Mouse (Mus musculus) limb, embryonic 15.5 days (tissue): ENCODE results near the gene Cutc. TPM values are rescaled to one million over a fixed set of nuclear protein-coding genes. Genes with fewer than 3 reads are reported as not detected.

Experiments
- ATAC-seq: fragments of 200-750 bp; cut with Nextera tagmentation; 2 replicates; pipeline ENCODE4 v1.8.0; 2017; ENCODE audit warnings: low read depth, moderate TSS enrichment; ENCODE audit not compliant: insufficient number of reproducible peaks, low FRiP score, low TSS enrichment
- H3K27ac ChIP-seq: fragments of 300-500 bp; sonication (generic); 2 replicates; pipeline ENCODE4 v1.5.1; 2015; ENCODE audit warnings: moderate library complexity, mild to moderate bottlenecking, inconsistent platforms
- H3K27me3 ChIP-seq: fragments of 300-500 bp; sonication (generic); 2 replicates; pipeline ENCODE4 v1.6.1; 2015; ENCODE audit warnings: inconsistent platforms
- H3K36me3 ChIP-seq: fragments of 300-500 bp; sonication (generic); 2 replicates; pipeline ENCODE4 v1.6.1; 2015; ENCODE audit warnings: inconsistent platforms
- H3K4me1 ChIP-seq: fragments of 300-500 bp; sonication (generic); 2 replicates; pipeline ENCODE4 v1.6.1; 2015; ENCODE audit warnings: inconsistent platforms
- H3K4me2 ChIP-seq: fragments of 300-500 bp; sonication (generic); 2 replicates; pipeline ENCODE4 v1.6.1; 2015; ENCODE audit warnings: mild to moderate bottlenecking, inconsistent platforms
- H3K4me3 ChIP-seq: fragments of 300-500 bp; sonication (generic); 2 replicates; pipeline ENCODE4 v1.5.1; 2015; ENCODE audit warnings: mild to moderate bottlenecking, inconsistent platforms
- H3K9ac ChIP-seq: fragments of 300-500 bp; sonication (generic); 2 replicates; pipeline ENCODE4 v1.6.1; 2015; ENCODE audit warnings: inconsistent platforms
- H3K9me3 ChIP-seq: fragments of 300-500 bp; sonication (generic); 2 replicates; pipeline ENCODE4 v1.6.1; 2016; ENCODE audit warnings: inconsistent platforms
- WGBS: fragments of 180-500 bp; shearing (Covaris S2); methylation state at CpG from one replicate; pipeline ENCODE4 v1.1.7; 2015; 5-methylcytosine and 5-hydroxymethylcytosine counted together
- polyA plus RNA-seq: library from polyadenylated mRNA; unstranded; fragments of >200 nt; fragmentation: Nextera tagmentation; extraction: Ambion mirVana; gene quantifications from 2 replicates; pipeline ENCODE4 v1.2.1, GENCODE M21; 2015

Cutc gene
- polyA plus RNA-seq, 1 experiment from 2014 or later, result 13.6 TPM

DNA sequence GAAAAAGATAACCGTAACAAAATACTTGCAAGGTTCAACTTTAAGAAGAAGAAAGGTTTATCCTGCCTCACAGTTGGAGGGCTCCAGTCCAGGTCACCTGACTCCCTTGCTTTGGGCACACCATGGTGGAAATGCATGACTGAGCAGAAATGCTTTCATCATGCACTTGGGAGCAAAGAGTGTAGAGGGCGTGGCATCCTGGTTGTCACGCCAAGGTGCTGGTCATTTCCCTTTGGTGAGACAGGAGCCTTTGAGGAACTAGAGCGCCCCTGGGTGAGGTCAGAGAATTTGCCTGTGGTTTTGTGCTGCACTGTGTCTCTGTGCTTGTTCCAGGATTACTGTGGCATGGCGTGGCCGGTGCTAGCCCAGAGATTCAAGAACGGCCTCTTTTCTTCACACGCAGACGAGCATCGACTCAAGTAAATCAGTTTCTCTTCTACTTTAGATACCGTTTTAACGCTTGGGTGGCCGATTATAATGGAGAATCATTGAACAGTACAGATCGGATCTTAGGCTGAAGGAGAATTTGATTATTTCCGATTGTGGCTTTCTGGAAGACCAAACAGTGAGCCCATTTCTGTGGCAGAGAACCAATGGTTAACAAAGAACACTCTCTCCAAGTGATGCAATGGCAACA lies 26.2 kb upstream of the Cutc start:
- Histone ChIP-seq H3K27ac (no peak overlapping the region), H3K9ac (no peak overlapping the region), H3K27me3 (no peaks in the 10 kb centered on the region), H3K36me3 (peaks cover 72% of the 10 kb centered on the region), H3K4me1 (no peaks in the 10 kb centered on the region), H3K9me3 (no peaks in the 10 kb centered on the region), H3K4me2 (no peak overlapping the region), H3K4me3 (no peak overlapping the region)
- no peak for ATAC-seq
- 93% methylated on average over 15 of the region's 15 CpGs for WGBS

DNA sequence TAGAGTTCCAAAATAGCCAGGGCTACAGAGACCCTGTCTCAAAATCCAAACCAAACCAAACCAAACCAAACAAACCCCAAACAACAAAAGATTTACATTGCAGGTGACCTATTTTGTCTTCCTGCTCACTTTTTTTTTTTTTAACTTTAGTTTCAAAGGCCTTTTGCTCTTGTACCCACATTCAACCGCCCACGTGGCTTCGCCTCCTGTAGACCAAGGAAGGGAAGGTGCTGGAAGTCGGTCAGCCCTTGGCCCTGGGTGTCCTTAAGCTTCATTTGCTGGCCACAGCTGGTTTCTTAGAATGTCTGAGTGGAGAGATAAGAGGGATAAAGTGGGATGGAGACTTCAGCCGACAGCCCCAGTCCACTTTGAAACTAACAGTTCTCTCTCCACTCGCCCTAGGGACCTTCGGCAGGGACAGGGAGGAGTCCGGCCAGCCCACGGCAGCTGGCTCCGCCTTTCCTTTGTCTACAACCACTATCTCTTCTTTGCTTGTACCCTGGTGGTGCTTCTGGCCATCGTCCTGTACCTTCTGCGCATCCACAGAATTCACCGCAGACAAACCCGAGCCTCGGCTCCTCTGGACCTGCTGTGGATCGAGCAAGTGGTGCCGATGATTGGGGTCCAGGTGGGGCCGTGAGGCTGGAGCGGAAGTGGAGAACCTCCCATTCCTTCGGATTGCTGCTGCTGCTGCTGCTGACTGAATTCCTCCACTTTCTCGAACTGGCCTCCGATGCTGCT lies 23.3 kb upstream of the Cutc start:
- Histone ChIP-seq H3K4me1 (no peaks in the 10 kb centered on the region), H3K27ac (no peak overlapping the region), H3K9ac (no peak overlapping the region), H3K4me3 (peak overlapping the region; percentile 10), H3K36me3 (peaks cover 56% of the 10 kb centered on the region), H3K9me3 (no peaks in the 10 kb centered on the region), H3K27me3 (no peaks in the 10 kb centered on the region), H3K4me2 (peak overlapping the region; percentile 23)
- ATAC-seq, result no peak
- 55% methylated on average over 22 of the region's 22 CpGs for WGBS

GRCm38 (mm10) chr19:43730037-43730428 lies 22.8 kb upstream of the Cutc start:
- peaks cover 59% of the 10 kb centered on the region for H3K36me3 ChIP-seq
- no peaks in the 10 kb centered on the region for H3K9me3 ChIP-seq
- ATAC-seq, result no peak
- no peaks in the 10 kb centered on the region for H3K4me1 ChIP-seq
- no peak overlapping the region for H3K27ac ChIP-seq
- peak overlapping the region; percentile 10 for H3K4me3 ChIP-seq
- H3K9ac ChIP-seq, result no peak overlapping the region
- WGBS, result 34% methylated on average over 8 of the region's 8 CpGs
- H3K4me2 ChIP-seq, result peak overlapping the region; percentile 23
- H3K27me3 ChIP-seq, result no peaks in the 10 kb centered on the region

- Histone ChIP-seq H3K4me3 (no peak overlapping the region), H3K4me1 (no peaks in the 10 kb centered on the region), H3K36me3 (peaks cover 59% of the 10 kb centered on the region), H3K9ac (no peak overlapping the region), H3K9me3 (no peaks in the 10 kb centered on the region), H3K27ac (no peak overlapping the region), H3K4me2 (no peak overlapping the region), H3K27me3 (no peaks in the 10 kb centered on the region)
- WGBS, result 67% methylated on average over 7 of the region's 7 CpGs
- ATAC-seq, result no peak
These were observed 21.6 kb upstream of the Cutc start for GRCm38 (mm10) chr19:43731157-43731556.

DNA sequence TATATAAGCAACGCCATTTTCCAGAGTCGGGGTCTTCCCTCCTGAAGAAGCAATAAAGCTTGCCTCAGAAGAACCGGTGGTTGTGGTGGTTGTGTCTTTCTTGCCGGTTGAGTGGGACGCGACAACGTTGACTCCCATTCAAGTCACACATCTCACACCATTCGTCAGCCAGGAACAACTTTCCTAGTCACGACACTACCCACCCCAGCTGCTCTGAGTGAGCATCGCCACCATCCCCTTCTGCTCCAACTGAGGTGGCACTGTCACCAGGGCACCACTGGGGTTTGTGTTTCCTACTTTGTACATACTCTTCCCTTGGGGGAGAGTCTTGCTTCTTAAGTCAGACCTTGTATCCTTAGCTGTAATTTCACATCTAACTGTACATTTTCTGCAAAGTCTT lies 14.4 kb upstream of the Cutc start:
- Histone ChIP-seq H3K4me2 (no peak overlapping the region), H3K4me3 (no peak overlapping the region), H3K36me3 (peaks cover 83% of the 10 kb centered on the region), H3K9me3 (no peaks in the 10 kb centered on the region), H3K27me3 (no peaks in the 10 kb centered on the region), H3K9ac (no peak overlapping the region), H3K27ac (no peak overlapping the region), H3K4me1 (no peaks in the 10 kb centered on the region)
- no peak for ATAC-seq
- WGBS, result 97% methylated on average over 10 of the region's 10 CpGs

GRCm38 (mm10) chr19:43743401-43743800 lies 9.4 kb upstream of the Cutc start:
- Histone ChIP-seq H3K4me1 (no peaks in the 10 kb centered on the region), H3K36me3 (peaks cover 82% of the 10 kb centered on the region), H3K27ac (no peak overlapping the region), H3K9me3 (no peaks in the 10 kb centered on the region), H3K4me2 (no peak overlapping the region), H3K27me3 (no peaks in the 10 kb centered on the region), H3K9ac (no peak overlapping the region), H3K4me3 (no peak overlapping the region)
- ATAC-seq, result no peak
- 95% methylated on average over 7 of the region's 7 CpGs for WGBS

DNA sequence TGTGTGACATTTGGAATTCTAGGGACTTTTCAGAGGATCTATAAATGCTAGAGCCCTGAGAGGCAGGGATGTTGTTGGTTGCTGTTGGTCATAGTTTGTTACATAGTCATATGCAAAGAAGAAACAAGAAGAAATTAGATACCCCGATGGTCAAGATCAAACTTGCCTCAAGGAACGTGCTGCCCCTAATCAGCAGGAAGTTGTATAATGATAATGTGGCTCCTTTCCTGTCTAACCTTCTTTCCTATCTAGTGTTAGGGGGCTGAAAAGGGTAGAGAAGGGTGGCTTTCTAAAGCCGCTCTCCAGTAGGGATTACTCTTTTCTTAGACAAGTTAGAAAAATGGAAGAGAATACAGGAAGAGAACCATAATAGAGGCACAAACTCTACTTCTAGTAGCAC lies 7.1 kb upstream of the Cutc start:
- 92% methylated on average over 3 of the region's 3 CpGs for WGBS
- H3K4me1 ChIP-seq, result no peaks in the 10 kb centered on the region
- no peak overlapping the region for H3K27ac ChIP-seq
- no peak overlapping the region for H3K4me3 ChIP-seq
- no peaks in the 10 kb centered on the region for H3K27me3 ChIP-seq
- no peak overlapping the region for H3K4me2 ChIP-seq
- H3K36me3 ChIP-seq, result peaks cover 78% of the 10 kb centered on the region
- H3K9me3 ChIP-seq, result no peaks in the 10 kb centered on the region
- H3K9ac ChIP-seq, result no peak overlapping the region
- no peak for ATAC-seq

DNA sequence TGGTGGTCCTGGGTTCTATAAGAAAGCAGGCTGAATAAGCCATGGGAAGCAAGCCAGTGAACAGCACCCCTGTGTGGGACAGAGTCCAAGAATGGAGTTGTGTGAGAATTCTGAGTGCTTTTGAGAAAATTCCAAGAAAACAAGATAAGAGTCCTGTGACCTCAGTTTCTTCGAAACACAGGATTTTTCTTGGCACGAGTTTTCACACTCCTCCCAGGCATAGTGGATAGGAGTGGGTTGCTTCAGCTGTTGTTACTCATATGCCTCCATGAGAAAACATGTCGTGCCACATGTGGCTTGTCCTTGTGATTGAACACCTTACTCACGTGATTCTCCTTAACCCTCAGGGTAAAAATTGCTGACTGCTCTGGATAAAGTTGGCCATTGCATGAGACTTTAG lies 4.9 kb upstream of the Cutc start:
- Histone ChIP-seq H3K27ac (no peak overlapping the region), H3K36me3 (peaks cover 61% of the 10 kb centered on the region), H3K4me3 (no peak overlapping the region), H3K4me1 (0 out of 2 replicates have a peak, but pooled peaks cover 4% of the 10 kb centered on the region), H3K9ac (no peak overlapping the region), H3K4me2 (no peak overlapping the region), H3K9me3 (no peaks in the 10 kb centered on the region), H3K27me3 (no peaks in the 10 kb centered on the region)
- ATAC-seq, result no peak
- WGBS, result 90% methylated on average over 4 of the region's 4 CpGs

DNA sequence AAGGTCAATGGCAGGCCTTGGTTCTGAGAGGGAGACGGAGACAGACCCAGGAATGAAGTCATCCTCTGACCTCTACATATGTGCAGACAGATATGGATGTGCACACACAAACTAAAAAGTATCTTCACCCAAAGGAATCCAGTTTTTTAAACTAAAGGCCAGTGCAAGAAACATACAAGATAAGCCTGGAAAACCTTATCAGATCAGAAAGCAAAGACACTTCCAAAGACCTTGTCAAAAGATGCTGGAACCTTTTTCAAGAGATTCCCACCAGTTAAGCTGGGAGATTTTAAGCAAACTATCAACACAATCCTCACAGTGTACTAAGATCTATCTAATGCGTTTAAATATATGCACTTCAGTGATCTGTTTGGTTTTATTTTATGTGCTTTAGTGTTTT lies 2.8 kb upstream of the Cutc start:
- Histone ChIP-seq H3K36me3 (peaks cover 47% of the 10 kb centered on the region), H3K4me2 (no peak overlapping the region), H3K27me3 (no peaks in the 10 kb centered on the region), H3K27ac (no peak overlapping the region), H3K9ac (no peak overlapping the region), H3K4me3 (no peak overlapping the region), H3K4me1 (0 out of 2 replicates have a peak, but pooled peaks cover 4% of the 10 kb centered on the region), H3K9me3 (no peaks in the 10 kb centered on the region)
- WGBS, result 89% methylated on average over 2 of the region's 2 CpGs
- no peak for ATAC-seq

DNA sequence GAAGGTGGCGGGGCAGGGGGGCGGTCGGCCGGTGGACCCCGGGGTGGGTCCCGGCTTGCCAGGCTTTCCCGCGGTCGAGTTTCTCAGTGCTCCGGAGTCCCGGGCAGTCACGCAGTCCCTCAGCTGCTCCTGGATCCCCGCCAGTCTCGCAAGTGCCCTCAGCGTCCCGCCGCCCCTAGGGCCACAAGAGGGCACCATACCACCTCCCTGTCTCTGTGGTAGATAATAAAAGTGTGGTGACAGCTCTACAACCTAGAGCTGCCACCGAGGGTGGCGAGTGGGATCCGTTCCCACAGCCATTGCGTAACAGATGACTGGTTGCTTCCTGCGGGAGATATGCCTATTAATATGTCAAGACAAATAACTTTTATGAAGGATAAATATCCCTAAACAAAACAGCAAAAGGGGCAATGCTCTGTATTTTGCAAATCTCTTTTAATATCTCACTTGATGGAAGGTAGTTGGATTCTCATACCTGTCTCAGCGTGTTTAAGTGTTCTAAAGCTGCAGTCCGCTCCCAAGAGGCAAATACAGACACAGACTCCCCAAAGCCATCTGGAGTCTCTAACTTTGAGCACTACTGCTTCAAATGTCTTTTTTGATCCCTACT lies 535 bp downstream of the Cutc start:
- Histone ChIP-seq H3K9ac (peak overlapping the region; percentile 73), H3K27me3 (no peaks in the 10 kb centered on the region), H3K9me3 (no peaks in the 10 kb centered on the region), H3K4me1 (0 out of 2 replicates have a peak, but pooled peaks cover 4% of the 10 kb centered on the region), H3K4me3 (peak overlapping the region; percentile 73), H3K4me2 (peak overlapping the region; percentile 52), H3K27ac (peak overlapping the region; percentile 98), H3K36me3 (peaks cover 18% of the 10 kb centered on the region)
- peak; percentile 72 for ATAC-seq
- WGBS, result 1% methylated on average over 24 of the region's 24 CpGs

GRCm38 (mm10) chr19:43754237-43754636 lies 1.4 kb downstream of the Cutc start:
- Histone ChIP-seq H3K9me3 (no peaks in the 10 kb centered on the region), H3K27me3 (no peaks in the 10 kb centered on the region), H3K9ac (no peak overlapping the region), H3K36me3 (peaks cover 8% of the 10 kb centered on the region; the same call in 1 of the 2 replicates), H3K4me1 (0 out of 2 replicates have a peak, but pooled peaks cover 4% of the 10 kb centered on the region), H3K27ac (no peak overlapping the region), H3K4me3 (no peak overlapping the region), H3K4me2 (no peak overlapping the region)
- ATAC-seq, result no peak
- 70% methylated on average over 2 of the region's 2 CpGs for WGBS

- ATAC-seq, result no peak
- 0 out of 2 replicates have a peak, but pooled peaks cover 4% of the 10 kb centered on the region for H3K4me1 ChIP-seq
- 64% methylated on average over 2 of the region's 2 CpGs for WGBS
These were observed 2.1 kb downstream of the Cutc start for GRCm38 (mm10) chr19:43754872-43755271.

More at GRCm38 (mm10) chr19:43754872-43755271, 2.1 kb downstream of the Cutc start:
- Histone ChIP-seq H3K4me3 (no peak overlapping the region), H3K27ac (no peak overlapping the region), H3K4me2 (no peak overlapping the region), H3K9ac (no peak overlapping the region), H3K27me3 (no peaks in the 10 kb centered on the region), H3K36me3 (peaks cover 7% of the 10 kb centered on the region; the same call in 1 of the 2 replicates), H3K9me3 (no peaks in the 10 kb centered on the region)
